Mouse (Mus musculus) E14TG2a.4 (cell line): ENCODE data around the gene Nceh1.
A peak's percentile ranks its signal among the peaks of the same experiment; 100 is the strongest.

ENCODE experiments used
- CTCF ChIP-seq: conservative IDR thresholded peaks from 2 replicates; pipeline ENCODE4 v1.5.1; 2014; ENCODE audit warnings: low read length
- NANOG ChIP-seq: IDR thresholded peaks from 2 replicates; pipeline ENCODE4 v1.6.1; 2014; ENCODE audit warnings: borderline replicate concordance, low read length, mixed read lengths

GRCm38 (mm10) chr3:27190865-27191264 lies 8.1 kb downstream of the Nceh1 start:
- TF ChIP-seq CTCF = no peak
- TF ChIP-seq NANOG = 0 out of 2 replicates have a peak, but pooled peaks have one; percentile 25
